Mouse (Mus musculus): Measurements from ENCODE around the gene Hnrnph2. TPM values are rescaled to one million over a fixed set of nuclear protein-coding genes. Genes with fewer than 3 reads are reported as not detected.
A peak's percentile ranks its signal among the peaks of the same experiment; 100 is the strongest.

The Hnrnph2 gene
- polyA plus RNA-seq, 1 experiment from 2014 or later, result 146 TPM

GRCm38 (mm10) chrX:134582888-134583669, 17.9 kb upstream of the Hnrnph2 start, which contains the start of gene Btk:
Btk (minus strand) TSS chrX:134583570.
- Histone ChIP-seq H3K4me3 (ENCODE audit: low read length) (no peak within 1 kb of the TSS; the same call in 1 of the 2 replicates), H3K9me3 (replicated peaks; ENCODE audit: control insufficient read depth, low read length) (no peaks in the 10 kb centered on the region), H3K9ac (ENCODE audit: low read length) (no peak within 1 kb of the TSS; the same call in 1 of the 2 replicates), H3K27ac (ENCODE audit: low read length) (no peak within 1 kb of the TSS), H3K4me2 (ENCODE audit: low read depth, low read length) (no peak within 1 kb of the TSS), H3K36me3 (ENCODE audit: control insufficient read depth, insufficient read depth) (no peaks in the 10 kb centered on the region), H3K4me1 (ENCODE audit: control insufficient read depth, insufficient read depth, low read length) (peaks cover 4% of the 10 kb centered on the region), H3K27me3 (ENCODE audit: control insufficient read depth, insufficient read depth, low read length) (no peaks in the 10 kb centered on the region)
- ATAC-seq (replicated peaks; ENCODE audit: extremely low read depth, insufficient read depth, low FRiP score), result no peak
- 71% methylated on average over 11 of the region's 11 CpGs for WGBS

DNA sequence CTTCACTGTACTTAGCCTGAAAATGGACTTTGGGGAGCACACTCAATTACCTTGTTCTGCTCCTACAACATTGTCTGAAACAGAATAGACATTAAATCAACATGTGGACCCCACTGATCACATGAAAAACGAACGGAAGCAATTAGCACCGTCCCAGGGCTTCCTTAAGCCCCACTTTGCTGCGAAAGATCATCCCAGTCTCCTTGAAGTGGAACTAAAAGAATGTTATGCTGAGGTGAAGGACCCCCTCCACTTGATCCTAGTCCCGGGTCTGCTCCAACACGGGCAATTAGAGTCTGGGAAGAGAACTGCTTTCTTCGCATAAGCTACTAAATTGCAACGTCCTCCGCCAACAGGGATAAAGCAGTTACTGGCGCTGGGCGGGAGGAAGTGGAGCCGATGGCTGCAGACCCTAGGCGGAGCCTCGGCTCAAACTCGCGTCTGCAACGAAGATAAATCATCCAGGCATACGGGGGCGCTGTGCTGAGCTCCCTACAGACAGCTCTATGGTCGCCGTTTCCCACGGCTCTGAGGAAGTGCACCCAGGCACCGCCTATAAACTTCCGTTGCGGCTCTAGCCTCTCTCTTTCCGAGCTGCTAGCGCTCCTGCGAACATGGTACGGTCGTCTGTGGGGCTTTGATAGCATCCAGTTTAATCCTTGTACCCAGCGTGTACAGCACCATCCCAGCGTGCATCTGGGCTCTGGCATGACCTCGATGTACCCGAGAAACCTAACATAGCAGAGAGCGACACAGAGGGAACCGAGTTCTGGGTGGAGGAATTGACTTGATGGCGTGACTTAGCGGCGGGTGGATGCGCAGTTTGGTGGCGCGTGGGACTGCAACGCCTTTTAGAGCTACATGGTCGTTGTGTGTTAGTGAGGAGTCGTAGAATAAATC, 15.6 kb upstream of the Hnrnph2 start, which contains the start of gene Rpl36a:
Rpl36a (plus strand) TSS at position 552 of the 900 bp plus-strand sequence.
- Histone ChIP-seq H3K9me3 (replicated peaks; ENCODE audit: control insufficient read depth, low read length) (no peaks in the 10 kb centered on the region), H3K27me3 (ENCODE audit: control insufficient read depth, insufficient read depth, low read length) (no peaks in the 10 kb centered on the region), H3K27ac (ENCODE audit: low read length) (peak within 1 kb of the TSS; percentile 88), H3K4me1 (ENCODE audit: control insufficient read depth, insufficient read depth, low read length) (peaks cover 4% of the 10 kb centered on the region), H3K4me3 (ENCODE audit: low read length) (peak within 1 kb of the TSS; percentile 61), H3K36me3 (ENCODE audit: control insufficient read depth, insufficient read depth) (peaks cover 5% of the 10 kb centered on the region; the same call in 1 of the 2 replicates), H3K4me2 (ENCODE audit: low read depth, low read length) (peak within 1 kb of the TSS; percentile 70), H3K9ac (ENCODE audit: low read length) (peak within 1 kb of the TSS; percentile 76)
- ATAC-seq (replicated peaks; ENCODE audit: extremely low read depth, insufficient read depth, low FRiP score), result peak; percentile 94
- WGBS, result 16% methylated on average over 45 of the region's 45 CpGs

DNA sequence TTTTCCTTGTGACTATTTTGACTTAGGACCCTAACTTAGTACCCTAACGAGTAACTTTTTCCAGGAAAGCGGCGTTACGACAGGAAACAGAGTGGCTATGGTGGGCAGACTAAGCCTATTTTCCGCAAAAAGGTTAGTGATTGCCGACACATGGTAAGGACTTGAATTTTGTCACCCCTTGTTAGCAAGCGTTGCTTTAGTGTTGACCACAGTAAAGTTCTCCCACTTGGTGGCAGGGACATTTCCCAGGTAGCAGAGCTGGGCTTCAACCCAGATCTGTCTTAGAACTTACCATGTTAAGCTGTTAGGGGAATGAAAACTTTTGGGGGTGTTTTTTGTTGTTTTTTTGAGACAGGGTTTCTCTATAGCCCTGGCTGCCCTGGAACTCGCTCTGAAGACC, 14.5 kb upstream of the Hnrnph2 start:
- Histone ChIP-seq H3K27me3 (ENCODE audit: control insufficient read depth, insufficient read depth, low read length) (no peaks in the 10 kb centered on the region), H3K9me3 (replicated peaks; ENCODE audit: control insufficient read depth, low read length) (no peaks in the 10 kb centered on the region), H3K9ac (ENCODE audit: low read length) (peak overlapping the region; percentile 76), H3K27ac (ENCODE audit: low read length) (peak overlapping the region; percentile 88), H3K36me3 (ENCODE audit: control insufficient read depth, insufficient read depth) (peaks cover 5% of the 10 kb centered on the region; the same call in 1 of the 2 replicates), H3K4me3 (ENCODE audit: low read length) (peak overlapping the region; percentile 61), H3K4me1 (ENCODE audit: control insufficient read depth, insufficient read depth, low read length) (peaks cover 4% of the 10 kb centered on the region), H3K4me2 (ENCODE audit: low read depth, low read length) (peak overlapping the region; percentile 70)
- 27% methylated on average over 8 of the region's 8 CpGs for WGBS
- ATAC-seq (replicated peaks; ENCODE audit: extremely low read depth, insufficient read depth, low FRiP score), result no peak

- Histone ChIP-seq H3K4me1 (ENCODE audit: control insufficient read depth, insufficient read depth, low read length) (peaks cover 4% of the 10 kb centered on the region), H3K9me3 (replicated peaks; ENCODE audit: control insufficient read depth, low read length) (no peaks in the 10 kb centered on the region), H3K4me2 (ENCODE audit: low read depth, low read length) (no peak overlapping the region), H3K27me3 (ENCODE audit: control insufficient read depth, insufficient read depth, low read length) (no peaks in the 10 kb centered on the region), H3K9ac (ENCODE audit: low read length) (no peak overlapping the region), H3K27ac (ENCODE audit: low read length) (no peak overlapping the region), H3K4me3 (ENCODE audit: low read length) (no peak overlapping the region), H3K36me3 (ENCODE audit: control insufficient read depth, insufficient read depth) (peaks cover 5% of the 10 kb centered on the region; the same call in 1 of the 2 replicates)
- ATAC-seq (replicated peaks; ENCODE audit: extremely low read depth, insufficient read depth, low FRiP score), result no peak
- 78% methylated on average over 4 of the region's 4 CpGs for whole genome bisulfite sequencing
Measured at GRCm38 (mm10) chrX:134588261-134588660, 12.7 kb upstream of the Hnrnph2 start.

GRCm38 (mm10) chrX:134588997-134589396, 12.0 kb upstream of the Hnrnph2 start:
- Histone ChIP-seq H3K27ac (ENCODE audit: low read length) (no peak overlapping the region), H3K36me3 (ENCODE audit: control insufficient read depth, insufficient read depth) (peaks cover 5% of the 10 kb centered on the region; the same call in 1 of the 2 replicates), H3K9me3 (replicated peaks; ENCODE audit: control insufficient read depth, low read length) (no peaks in the 10 kb centered on the region), H3K9ac (ENCODE audit: low read length) (no peak overlapping the region), H3K4me3 (ENCODE audit: low read length) (no peak overlapping the region), H3K27me3 (ENCODE audit: control insufficient read depth, insufficient read depth, low read length) (no peaks in the 10 kb centered on the region), H3K4me1 (ENCODE audit: control insufficient read depth, insufficient read depth, low read length) (peaks cover 4% of the 10 kb centered on the region), H3K4me2 (ENCODE audit: low read depth, low read length) (no peak overlapping the region)
- 85% methylated on average over 3 of the region's 3 CpGs for WGBS
- ATAC-seq (replicated peaks; ENCODE audit: extremely low read depth, insufficient read depth, low FRiP score), result no peak

GRCm38 (mm10) chrX:134589836-134590235, 11.1 kb upstream of the Hnrnph2 start:
- Histone ChIP-seq H3K4me2 (ENCODE audit: low read depth, low read length) (no peak overlapping the region), H3K4me3 (ENCODE audit: low read length) (no peak overlapping the region), H3K27me3 (ENCODE audit: control insufficient read depth, insufficient read depth, low read length) (no peaks in the 10 kb centered on the region), H3K27ac (ENCODE audit: low read length) (no peak overlapping the region), H3K9me3 (replicated peaks; ENCODE audit: control insufficient read depth, low read length) (no peaks in the 10 kb centered on the region), H3K9ac (ENCODE audit: low read length) (no peak overlapping the region), H3K36me3 (ENCODE audit: control insufficient read depth, insufficient read depth) (peaks cover 5% of the 10 kb centered on the region; the same call in 1 of the 2 replicates), H3K4me1 (ENCODE audit: control insufficient read depth, insufficient read depth, low read length) (peaks cover 4% of the 10 kb centered on the region)
- no peak for ATAC-seq (replicated peaks; ENCODE audit: extremely low read depth, insufficient read depth, low FRiP score)
- WGBS, result 59% methylated on average over 5 of the region's 5 CpGs

- H3K4me1 ChIP-seq (ENCODE audit: control insufficient read depth, insufficient read depth, low read length), result peaks cover 4% of the 10 kb centered on the region; the same call in 1 of the 2 replicates
- H3K9me3 ChIP-seq (replicated peaks; ENCODE audit: control insufficient read depth, low read length), result no peaks in the 10 kb centered on the region
- no peaks in the 10 kb centered on the region for H3K27me3 ChIP-seq (ENCODE audit: control insufficient read depth, insufficient read depth, low read length)
- H3K36me3 ChIP-seq (ENCODE audit: control insufficient read depth, insufficient read depth), result no peaks in the 10 kb centered on the region
- H3K4me3 ChIP-seq (ENCODE audit: low read length), result peak overlapping the region; percentile 60
- peak overlapping the region; percentile 67 for H3K27ac ChIP-seq (ENCODE audit: low read length)
- ATAC-seq (replicated peaks; ENCODE audit: extremely low read depth, insufficient read depth, low FRiP score), result no peak
- H3K4me2 ChIP-seq (ENCODE audit: low read depth, low read length), result peak overlapping the region; percentile 67
- 27% methylated on average over 10 of the region's 10 CpGs for WGBS
- peak overlapping the region; percentile 52 for H3K9ac ChIP-seq (ENCODE audit: low read length)
Measured at GRCm38 (mm10) chrX:134599922-134600565, 935 bp upstream of the Hnrnph2 start.

DNA sequence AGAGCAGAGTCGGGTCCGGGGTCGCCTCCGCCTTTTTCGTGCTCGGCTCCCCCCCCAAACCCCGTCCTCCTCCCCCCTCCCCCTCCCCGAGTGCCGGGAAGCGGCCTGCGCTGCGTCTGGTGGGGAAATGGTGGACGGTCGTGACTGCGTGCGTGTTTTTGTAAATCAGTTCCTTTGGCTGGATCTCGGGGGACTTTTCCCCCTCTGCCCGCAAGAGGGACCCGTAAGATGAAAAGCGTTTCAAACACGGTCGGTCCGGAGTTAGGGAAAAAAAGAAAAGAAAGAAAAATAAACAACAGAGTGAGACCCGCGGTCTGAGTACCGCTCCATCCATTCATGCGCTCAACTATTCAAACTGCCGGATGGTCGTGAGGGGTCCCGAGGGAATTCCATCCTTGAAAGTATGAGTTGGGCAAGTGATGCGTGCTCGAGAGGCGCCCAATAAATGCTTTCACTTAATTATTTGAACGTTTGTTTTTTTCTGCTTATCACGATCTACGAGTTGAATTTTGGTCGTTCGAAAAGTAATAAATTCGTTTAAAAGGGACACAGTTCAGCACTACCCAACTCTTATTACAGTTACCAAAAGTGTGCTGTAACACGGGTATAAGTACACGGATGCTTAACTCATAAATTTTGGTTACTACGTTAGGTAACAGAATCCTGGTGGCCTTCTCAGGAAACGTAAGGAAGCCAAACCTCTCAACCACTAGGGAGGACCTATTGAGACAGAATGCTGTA, 571 bp downstream of the Hnrnph2 start:
- Histone ChIP-seq H3K9me3 (replicated peaks; ENCODE audit: control insufficient read depth, low read length) (no peaks in the 10 kb centered on the region), H3K27ac (ENCODE audit: low read length) (peak overlapping the region; percentile 90), H3K27me3 (ENCODE audit: control insufficient read depth, insufficient read depth, low read length) (no peaks in the 10 kb centered on the region), H3K4me1 (ENCODE audit: control insufficient read depth, insufficient read depth, low read length) (peaks cover 4% of the 10 kb centered on the region; the same call in 1 of the 2 replicates), H3K4me3 (ENCODE audit: low read length) (peak overlapping the region; percentile 60), H3K4me2 (ENCODE audit: low read depth, low read length) (peak overlapping the region; percentile 69), H3K36me3 (ENCODE audit: control insufficient read depth, insufficient read depth) (no peaks in the 10 kb centered on the region), H3K9ac (ENCODE audit: low read length) (peak overlapping the region; percentile 78)
- WGBS, result 14% methylated on average over 39 of the region's 43 CpGs
- peak; percentile 82 for ATAC-seq (replicated peaks; ENCODE audit: extremely low read depth, insufficient read depth, low FRiP score)
